Mouse (Mus musculus): ENCODE measurements around the gene Acsbg1. TPM values are rescaled to one million over a fixed set of nuclear protein-coding genes. Genes with fewer than 3 reads are reported as not detected.
"Not testable (repeated sequence)": the region's sequence is repeated elsewhere in the genome, so short reads cannot be mapped to it uniquely, and the experiment has no call there.

The Acsbg1 gene
- 1.5 and 1.9 TPM in 2 replicates for polyA plus RNA-seq (2012; rRNA removed)

DNA sequence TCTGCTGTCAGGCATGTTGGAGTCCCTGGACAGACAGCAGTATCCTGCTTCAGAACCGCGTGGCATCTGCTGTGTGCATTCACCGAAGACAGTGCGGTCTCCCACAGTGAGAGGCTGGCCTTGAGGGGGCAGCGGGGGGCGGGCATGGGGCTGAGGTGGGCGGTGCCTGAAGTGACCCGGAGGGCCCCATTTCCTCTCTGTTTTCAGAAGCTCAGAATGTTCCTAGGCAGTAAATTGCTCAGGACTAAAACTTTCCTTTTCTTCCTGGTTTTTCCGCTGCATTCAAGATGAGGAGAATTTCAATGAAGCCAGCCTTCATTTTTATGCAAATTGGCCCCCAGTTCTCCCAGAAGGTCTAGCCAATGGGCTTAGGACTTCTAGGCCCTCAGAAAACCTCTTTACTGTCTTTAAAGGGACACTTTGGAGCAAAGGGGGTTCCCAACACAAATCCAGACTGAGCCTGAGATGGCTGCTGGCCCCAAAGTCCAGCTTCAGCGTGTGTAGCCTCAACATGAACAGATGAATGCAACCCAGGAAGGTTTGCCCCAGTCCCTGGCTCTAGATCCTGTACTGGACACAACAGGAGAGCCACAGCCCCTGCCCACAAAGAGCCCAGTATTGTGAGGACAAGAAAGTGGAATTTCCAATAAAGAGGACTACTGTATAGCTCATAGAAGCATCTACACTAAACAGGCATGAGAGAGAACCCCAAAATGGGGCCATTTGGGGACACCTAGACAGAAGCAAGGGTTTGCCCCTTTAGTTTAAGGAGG lies at the start of gene Acsbg1:
Gene Acsbg1 (minus strand): TSS at position 266 of the 773 bp plus-strand sequence.
- DNase-seq (ENCODE audit: low read depth, low spot score) = no peak
- 25% methylated on average over 10 of the region's 10 CpGs for WGBS

DNA sequence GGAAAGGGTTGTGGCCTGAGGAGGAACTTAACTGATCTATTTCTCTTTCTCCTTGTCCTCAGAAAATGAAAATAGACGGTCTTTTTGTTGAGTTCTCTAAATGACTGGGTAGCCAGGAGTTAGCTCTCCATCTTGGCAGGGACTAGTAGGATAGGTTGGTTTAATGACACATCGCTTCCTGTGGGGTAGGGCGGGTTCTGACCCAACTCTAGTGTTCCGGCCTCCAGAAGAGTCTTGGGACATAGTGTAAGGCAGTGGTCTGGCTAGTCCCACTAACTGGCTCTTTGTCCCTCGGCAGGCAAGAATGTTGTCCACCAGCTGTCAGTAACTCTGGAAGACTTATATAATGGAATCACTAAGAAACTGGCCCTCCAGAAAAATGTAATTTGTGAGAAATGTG lies 46.4 kb upstream of the Acsbg1 start:
- no peak for DNase-seq (ENCODE audit: low read depth, low spot score)
- 80% methylated on average over 5 of the region's 5 CpGs for WGBS

DNA sequence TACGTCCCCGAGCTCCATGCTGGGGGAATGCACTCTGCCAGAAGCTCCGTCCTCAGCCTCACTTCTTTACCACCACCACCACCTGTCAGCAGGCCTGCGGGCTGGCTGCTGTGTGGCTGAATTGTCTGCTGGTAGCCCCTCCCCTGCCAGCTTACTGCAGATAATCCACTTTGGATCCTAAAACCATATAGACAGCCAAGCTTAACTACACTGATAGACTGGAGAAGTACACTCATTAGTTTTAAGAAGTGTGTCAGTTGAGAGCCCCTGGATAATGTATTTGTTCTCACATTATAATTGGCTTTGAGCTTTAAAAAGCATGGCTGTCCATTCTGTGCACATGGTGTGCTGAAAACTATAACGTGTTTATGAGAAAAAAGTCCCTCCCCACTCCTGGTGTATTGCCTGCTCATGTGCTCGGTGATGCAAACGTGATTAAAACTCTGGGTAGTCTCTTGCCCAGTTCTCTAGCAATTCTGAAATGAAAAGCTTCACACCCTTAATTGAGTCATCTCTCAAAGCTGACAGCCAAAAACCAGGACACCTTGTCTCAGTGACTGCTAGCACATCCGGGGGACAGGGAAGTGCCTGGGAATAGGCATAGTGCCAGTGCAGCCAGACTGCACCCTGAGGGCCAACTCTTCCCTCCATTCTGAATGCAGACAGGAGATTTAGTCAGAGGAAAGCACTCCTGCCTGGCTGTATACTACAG lies 45.8 kb upstream of the Acsbg1 start:
- WGBS = 64% methylated on average over 8 of the region's 8 CpGs
- DNase-seq (ENCODE audit: low read depth, low spot score) = no peak

DNA sequence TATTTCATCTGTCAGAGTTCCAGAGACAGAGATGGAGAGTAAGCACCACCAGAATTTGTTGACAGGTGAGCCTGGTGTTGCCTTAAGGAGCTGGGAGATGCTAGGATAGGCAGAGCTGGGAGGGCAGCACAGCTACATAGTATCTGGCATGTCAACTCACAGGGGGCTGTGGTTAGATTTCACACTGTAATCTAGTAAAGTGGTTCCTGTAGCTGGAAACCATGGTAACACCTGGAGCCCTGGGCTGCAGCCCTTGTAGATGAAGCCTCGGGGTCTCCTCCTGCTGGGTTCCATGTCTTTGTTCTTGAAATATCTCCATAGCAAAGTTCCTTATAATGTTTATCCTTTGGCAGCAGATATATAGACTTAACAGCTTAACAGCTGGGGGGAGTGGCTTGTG lies 43.9 kb upstream of the Acsbg1 start:
- WGBS = 17% methylated on average over 1 of the region's 1 CpGs
- no peak for DNase-seq (ENCODE audit: low read depth, low spot score)

GRCm38 (mm10) chr9:54704361-54704760 lies 42.7 kb upstream of the Acsbg1 start:
- no peak for DNase-seq (ENCODE audit: low read depth, low spot score)
- 70% methylated on average over 5 of the region's 5 CpGs for WGBS

DNA sequence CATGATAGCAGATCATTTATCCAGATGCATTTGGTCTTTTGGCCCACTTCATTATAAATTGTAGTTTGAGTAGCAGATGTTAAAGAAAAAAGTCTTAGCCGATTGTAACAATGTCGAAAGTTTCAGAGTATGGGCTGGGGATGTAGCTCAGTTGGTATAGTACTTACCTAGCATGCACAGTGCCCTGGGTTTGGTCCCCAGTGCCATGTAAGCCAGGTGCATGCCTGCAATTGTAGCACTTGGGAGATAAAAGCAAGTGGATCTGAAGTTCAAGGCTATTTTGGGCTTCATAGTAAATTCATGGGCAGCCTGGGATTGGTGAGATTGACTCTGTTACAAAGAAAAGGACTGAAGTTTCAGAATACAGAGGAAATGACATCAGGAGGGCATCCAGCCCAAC lies 40.9 kb upstream of the Acsbg1 start:
- DNase-seq (ENCODE audit: low read depth, low spot score) = no peak
- 83% methylated on average over 2 of the region's 2 CpGs for WGBS

DNA sequence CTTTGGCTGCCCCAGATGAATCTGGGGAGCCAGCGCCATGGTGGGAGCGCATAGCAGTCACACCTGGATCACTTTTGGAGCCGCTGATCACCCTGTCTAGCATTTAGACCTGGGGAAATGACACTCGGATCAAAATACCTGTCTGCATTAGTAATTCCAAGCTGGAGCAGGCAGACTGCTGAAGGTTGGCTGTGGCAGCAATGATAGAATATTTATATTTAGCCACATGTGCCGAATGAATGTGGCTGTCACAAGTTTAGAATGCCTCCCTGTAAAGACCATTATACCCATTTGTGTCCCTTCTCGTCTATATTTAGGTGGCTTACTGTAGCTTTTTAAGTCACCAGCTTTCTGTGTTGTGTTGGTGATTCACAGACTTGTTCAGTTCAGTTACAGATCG lies 39.1 kb upstream of the Acsbg1 start:
- DNase-seq (ENCODE audit: low read depth, low spot score) = no peak
- 87% methylated on average over 7 of the region's 7 CpGs for WGBS

GRCm38 (mm10) chr9:54700174-54700475 lies 38.5 kb upstream of the Acsbg1 start:
- WGBS = 22% methylated on average over 9 of the region's 9 CpGs
- DNase-seq (ENCODE audit: low read depth, low spot score) = no peak

DNA sequence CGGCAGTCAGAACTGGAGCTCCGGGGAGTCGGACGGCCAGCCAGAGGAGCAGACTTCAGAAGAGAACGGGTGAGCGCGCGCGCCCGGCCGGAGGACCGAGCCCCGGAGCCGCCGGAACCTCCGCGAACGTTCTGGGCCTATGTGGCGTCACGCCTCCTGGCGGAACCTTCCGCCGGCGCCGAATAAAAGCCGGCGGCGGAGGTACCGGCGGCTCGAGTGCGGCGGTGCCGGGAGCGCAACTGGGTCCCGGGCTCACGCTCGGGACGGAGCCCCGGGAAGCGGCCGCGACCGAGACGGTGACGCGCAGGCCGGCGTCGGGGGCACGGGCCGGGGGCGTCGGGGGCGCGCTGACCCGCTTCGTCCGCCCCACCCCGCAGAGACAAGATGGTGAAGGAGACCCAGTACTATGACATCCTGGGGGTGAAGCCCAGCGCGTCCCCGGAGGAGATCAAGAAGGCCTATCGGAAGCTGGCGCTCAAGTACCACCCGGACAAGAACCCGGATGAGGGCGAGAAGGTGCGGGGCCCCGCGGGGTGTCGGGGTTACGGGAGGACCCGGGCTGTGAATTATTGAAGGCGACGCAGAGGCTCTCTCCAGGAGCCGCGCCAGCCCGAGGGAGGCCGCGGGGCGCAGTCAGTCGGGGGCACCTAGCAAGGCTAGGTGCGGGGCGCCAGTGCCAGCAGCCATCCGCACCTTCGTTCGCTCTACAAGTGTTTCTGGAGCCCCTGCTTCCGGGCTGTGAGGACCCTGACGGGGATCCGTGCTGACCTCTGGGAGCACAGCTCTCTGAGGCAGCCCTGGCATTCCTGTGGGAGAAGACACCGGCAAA lies 37.9 kb upstream of the Acsbg1 start:
- WGBS = under 1% methylated on average over 92 of the region's 92 CpGs
- no peak for DNase-seq (ENCODE audit: low read depth, low spot score)

- 5% methylated on average over 27 of the region's 27 CpGs for WGBS
- no peak for DNase-seq (ENCODE audit: low read depth, low spot score)
Observed at GRCm38 (mm10) chr9:54699087-54699344, 37.3 kb upstream of the Acsbg1 start.

GRCm38 (mm10) chr9:54698318-54699086 lies 36.8 kb upstream of the Acsbg1 start, which contains the start of gene Dnaja4:
Dnaja4 (plus strand) TSS chr9:54698873.
- WGBS = 78% methylated on average over 17 of the region's 17 CpGs

DNA sequence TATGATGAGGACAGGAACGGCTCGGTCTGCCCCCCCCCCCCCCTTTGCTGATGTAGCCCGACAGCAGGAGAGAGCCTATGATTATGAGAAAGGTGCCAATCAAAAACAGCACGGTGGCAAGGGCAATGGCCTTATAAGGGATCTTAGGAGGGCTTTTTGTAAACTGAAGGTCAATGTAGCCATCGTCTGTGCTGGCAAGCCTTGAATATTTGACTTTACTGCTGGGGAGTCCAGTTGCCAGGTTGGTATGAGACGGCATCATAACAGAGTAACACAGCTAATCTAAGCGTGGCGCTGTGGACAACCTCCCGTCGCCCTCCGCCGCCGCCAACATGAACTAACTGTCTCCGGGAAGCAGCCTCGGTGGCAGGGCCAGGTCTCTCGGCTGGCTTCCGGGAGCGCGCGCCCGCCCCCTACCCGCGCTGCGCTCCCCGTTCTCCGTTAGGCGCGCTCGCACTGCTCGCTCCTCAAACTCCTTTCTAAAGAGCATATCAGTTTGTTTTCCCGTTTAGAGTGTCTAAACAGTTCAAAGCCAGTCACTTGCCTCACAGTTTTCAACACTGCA lies 29.7 kb upstream of the Acsbg1 start:
- not testable (repeated sequence) for DNase-seq (ENCODE audit: low read depth, low spot score)
- WGBS = 5% methylated on average over 31 of the region's 31 CpGs

More at GRCm38 (mm10) chr9:54698318-54699086, 36.8 kb upstream of the Acsbg1 start, which contains the start of gene Dnaja4:
- no peak for DNase-seq (ENCODE audit: low read depth, low spot score)

DNA sequence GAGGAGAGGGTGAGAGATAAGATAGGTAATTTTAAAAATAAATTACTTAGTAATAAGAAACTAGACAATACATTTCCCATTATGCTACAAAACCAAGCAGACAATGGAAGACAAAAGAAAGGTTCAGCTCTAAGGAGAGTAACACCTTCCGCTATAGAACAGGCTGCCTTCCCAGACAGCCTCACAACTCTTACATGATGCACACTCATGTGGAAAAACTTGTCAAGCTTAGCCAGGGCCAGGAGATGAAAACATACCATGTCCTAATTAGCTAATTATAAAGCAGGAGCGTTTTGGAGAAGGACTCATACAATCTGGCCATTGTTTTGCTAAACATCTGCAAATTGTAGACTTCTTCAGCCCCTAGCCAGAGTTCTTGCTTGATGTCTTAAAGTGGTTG lies 29.0 kb upstream of the Acsbg1 start:
- DNase-seq (ENCODE audit: low read depth, low spot score) = not testable (repeated sequence)
- 92% methylated on average over 2 of the region's 2 CpGs for WGBS

- no peak for DNase-seq (ENCODE audit: low read depth, low spot score)
- 61% methylated on average over 8 of the region's 8 CpGs for WGBS
Observed at GRCm38 (mm10) chr9:54689446-54689845, 27.8 kb upstream of the Acsbg1 start.

- 58% methylated on average over 14 of the region's 14 CpGs for WGBS
- no peak for DNase-seq (ENCODE audit: low read depth, low spot score)
Observed at GRCm38 (mm10) chr9:54687246-54688236, 25.9 kb upstream of the Acsbg1 start.

GRCm38 (mm10) chr9:54683814-54684605 lies 22.3 kb upstream of the Acsbg1 start:
- WGBS = 80% methylated on average over 7 of the region's 7 CpGs

DNA sequence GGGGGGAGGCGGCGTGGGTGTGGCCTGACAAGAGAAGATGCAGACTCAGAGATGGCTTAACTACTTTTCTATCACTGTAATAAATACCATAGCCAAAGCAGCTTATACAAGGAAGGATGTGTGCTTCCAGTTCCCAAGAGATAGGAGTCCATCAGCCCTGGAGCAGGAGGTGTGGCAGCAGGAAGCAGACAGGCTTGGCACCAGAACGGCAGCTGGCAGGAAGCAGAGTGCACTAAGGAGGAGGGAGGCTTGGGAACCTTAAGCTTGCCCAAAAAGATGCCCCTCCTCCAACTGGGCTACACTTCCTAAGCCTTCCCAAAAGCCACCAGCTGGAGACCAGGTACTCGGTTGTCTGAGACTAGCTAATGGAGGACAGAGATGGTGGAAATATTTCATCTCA lies 21.2 kb upstream of the Acsbg1 start:
- 22% methylated on average over 4 of the region's 4 CpGs for WGBS
- DNase-seq (ENCODE audit: low read depth, low spot score) = no peak

More at GRCm38 (mm10) chr9:54683814-54684605, 22.3 kb upstream of the Acsbg1 start:
- DNase-seq (ENCODE audit: low read depth, low spot score) = no peak

Data from large intestine, adult 2 months (tissue).